11 mouse cellular contexts compared by ENCODE assay signal in the genomic region with DNA sequence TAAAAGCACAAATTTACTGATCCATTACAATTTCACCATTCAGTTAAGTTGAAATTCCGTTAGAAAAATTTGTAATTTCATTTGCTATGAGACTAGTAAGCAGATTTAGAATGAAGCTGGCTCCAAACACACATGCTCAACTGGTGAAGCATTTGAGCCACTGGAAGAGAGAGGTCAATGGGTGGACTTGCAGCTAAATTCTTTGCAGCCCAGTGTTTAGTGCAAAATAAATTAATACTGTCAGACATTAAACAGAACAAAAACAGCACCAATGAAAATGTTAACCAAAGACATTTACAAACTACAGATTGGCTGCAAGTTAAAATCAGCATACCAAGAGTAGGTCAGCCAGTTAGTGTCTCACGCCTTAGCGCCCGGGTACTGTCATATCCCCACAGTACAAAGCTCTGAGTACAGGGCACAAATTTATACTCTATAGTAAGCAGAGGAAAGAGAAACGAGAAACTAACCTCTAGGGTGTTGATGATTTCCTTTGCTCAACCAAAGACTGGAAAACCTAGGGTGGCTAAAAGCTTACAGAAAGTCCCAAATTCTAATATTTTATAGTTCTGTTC.
"Had no signal": no experiment of that assay in that cellular context is flagged by ENCODE, and none has a peak within 500 bp of the region (broad histone marks: within the 10 kb centered on the region; RNA-seq: fewer than 3 reads in every experiment).

No protein-coding gene starts in this region.

- H3K9me3 ChIP-seq: liver, embryonic 13.5 days had no signal

- H3K27me3 ChIP-seq: liver, embryonic 13.5 days had no signal

- H3K27ac ChIP-seq: left cerebral cortex, adult 2 months; liver, embryonic 13.5 days had no signal

- H3K4me1 ChIP-seq: liver, embryonic 13.5 days had no signal

- DNase-seq: layer of hippocampus, postnatal 36 days; liver, embryonic 13.5 days; lung, adult 2 months; lung, postnatal 14 days; lung, postnatal 4 days; midbrain, embryonic 14.5 days; thymus, adult 18-20 months; thymus, postnatal 36 days had no signal

- H3K4me2 ChIP-seq: liver, embryonic 13.5 days; midbrain, embryonic 11.5 days had no signal

- H3K36me3 ChIP-seq: liver, embryonic 13.5 days had no signal

- H3K4me3 ChIP-seq: left cerebral cortex, adult 2 months; liver, embryonic 13.5 days had no signal

- H3K9ac ChIP-seq: liver, embryonic 13.5 days had no signal

- ATAC-seq: intestine, postnatal 0 days had no signal
